Mouse (Mus musculus): ENCODE results near the gene Rab3a. TPM values are rescaled to one million over a fixed set of nuclear protein-coding genes. Genes with fewer than 3 reads are reported as not detected.
A peak's percentile ranks its signal among the peaks of the same experiment; 100 is the strongest.

Rab3a gene
- polyA plus RNA-seq, 1 experiment = 468 TPM

DNA sequence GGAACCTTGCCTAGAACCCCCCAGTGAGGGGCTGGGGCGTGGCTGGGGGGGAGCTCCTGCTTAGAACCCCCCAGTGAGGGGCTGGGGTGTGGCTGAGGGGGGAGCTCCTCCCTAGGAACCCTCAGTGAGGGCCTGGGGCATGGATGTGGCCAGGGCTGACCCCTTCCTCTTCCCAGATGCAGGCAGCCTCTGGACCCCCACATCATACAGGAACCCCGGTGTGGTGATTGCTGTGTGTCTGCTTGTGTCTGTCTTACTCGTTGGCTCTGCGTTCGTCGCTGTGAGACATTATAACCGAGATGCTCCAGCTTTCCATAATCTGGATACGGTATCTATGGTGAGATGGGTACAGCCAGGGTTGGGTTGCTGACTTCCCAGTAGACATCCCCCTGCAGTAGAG, 32.9 kb upstream of the Rab3a start:
- DNase-seq (ENCODE audit: low read depth) = no peak
- TF ChIP-seq POLR2A (IDR thresholded peaks at IDR 0.05; ENCODE audit: borderline replicate concordance, extremely low read depth, insufficient read depth, insufficient read length, poor library complexity, severe bottlenecking) (no peak), CTCF (IDR thresholded peaks at IDR 0.05; ENCODE audit: borderline replicate concordance, extremely low read depth, insufficient read depth, insufficient read length) (no peak)

DNA sequence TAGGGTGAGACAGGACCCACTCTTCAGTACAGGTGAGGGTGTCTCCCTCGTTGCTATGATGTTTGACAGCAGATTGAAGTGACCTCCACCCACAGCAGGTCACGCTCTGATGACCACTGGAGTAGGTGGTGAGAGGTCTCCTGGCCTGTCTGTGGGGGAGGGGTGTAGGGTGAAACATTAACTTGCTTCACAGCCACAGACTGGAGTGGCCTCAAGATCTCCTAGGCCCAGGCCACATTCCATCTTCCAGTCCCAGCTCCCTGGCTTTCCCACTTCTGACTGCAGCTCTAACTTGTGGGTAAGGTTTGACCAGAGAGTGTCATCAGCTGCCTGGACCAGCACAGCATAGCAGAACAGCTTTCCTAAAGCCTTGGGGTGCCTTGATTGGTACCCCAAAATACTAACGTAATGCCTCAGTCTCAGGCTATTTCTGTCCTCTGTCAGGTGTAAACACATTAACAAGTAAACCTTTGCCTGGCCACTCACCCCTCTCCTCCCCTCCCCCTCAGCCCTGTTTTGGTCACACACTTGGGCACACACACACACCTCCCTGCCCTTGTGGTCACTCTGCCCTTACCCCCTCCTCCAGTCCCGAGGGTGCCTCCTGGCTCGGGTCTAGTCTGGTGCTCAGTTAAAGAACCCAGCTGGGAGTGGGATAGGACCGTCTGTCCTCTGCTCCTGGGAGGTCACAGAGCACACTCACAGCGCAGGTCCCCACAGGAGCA, 30.8 kb upstream of the Rab3a start, which contains the start of gene Pde4c:
Gene Pde4c (plus strand): TSS at position 235 of the 725 bp plus-strand sequence.
- TF ChIP-seq POLR2A (IDR thresholded peaks at IDR 0.05; ENCODE audit: borderline replicate concordance, extremely low read depth, insufficient read depth, insufficient read length, poor library complexity, severe bottlenecking) (no peak), CTCF (IDR thresholded peaks at IDR 0.05; ENCODE audit: borderline replicate concordance, extremely low read depth, insufficient read depth, insufficient read length) (no peak)
- DNase-seq (ENCODE audit: low read depth) = no peak

DNA sequence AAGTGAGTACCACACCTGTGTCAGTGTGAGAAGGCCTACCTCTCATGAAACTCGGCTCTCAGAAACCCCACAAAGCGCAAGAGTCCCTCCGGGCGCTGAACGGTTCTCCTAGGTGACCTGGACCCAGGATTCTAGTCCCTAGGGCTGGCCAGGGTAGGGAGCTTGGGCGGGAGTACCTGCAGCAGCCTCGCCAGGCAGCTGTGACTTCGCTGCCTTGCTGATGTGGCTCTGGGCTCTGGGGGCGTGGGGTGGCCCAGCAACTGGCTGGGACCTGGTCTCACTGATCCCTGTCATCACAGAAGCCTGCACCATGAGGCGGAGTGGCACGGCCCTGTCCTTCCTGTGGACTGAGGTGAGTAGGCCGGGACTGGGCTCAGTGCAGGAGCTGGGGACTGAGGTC, 30.3 kb upstream of the Rab3a start:
- no peak for DNase-seq (ENCODE audit: low read depth)
- TF ChIP-seq POLR2A (IDR thresholded peaks at IDR 0.05; ENCODE audit: borderline replicate concordance, extremely low read depth, insufficient read depth, insufficient read length, poor library complexity, severe bottlenecking) = no peak
- TF ChIP-seq CTCF (IDR thresholded peaks at IDR 0.05; ENCODE audit: borderline replicate concordance, extremely low read depth, insufficient read depth, insufficient read length) = no peak

DNA sequence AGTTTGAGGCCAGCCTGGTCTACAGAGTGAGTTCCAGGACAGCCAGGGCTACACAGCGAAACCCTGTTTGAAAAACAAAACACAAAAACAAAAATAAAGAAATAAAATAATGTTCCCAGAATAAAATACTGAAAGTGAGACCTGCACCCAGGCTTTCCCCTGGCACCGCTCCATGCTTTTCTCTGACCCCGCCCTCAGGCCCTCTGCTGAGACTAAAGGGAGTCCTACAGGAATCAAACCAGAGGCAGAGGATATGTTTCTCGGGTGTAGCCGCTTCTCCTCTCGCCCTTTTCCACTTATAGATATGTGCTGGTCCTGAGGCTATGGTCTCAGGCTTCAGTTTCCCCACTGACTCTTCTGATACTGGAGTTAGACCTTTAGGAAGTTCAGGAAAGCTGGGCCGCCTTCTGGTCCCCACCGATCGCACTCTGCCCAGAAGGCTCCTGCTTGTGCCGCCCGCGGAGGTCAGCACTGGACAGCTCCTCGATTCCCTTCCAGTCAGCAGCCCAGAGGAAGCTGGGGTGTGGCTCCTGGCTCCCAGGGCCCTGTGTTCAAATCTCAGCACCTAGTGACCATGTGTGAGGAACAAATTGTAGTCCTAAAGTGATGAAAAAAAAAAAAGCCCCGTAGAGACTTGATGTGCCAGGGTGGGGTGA, 28.6 kb upstream of the Rab3a start:
- TF ChIP-seq POLR2A (IDR thresholded peaks at IDR 0.05; ENCODE audit: borderline replicate concordance, extremely low read depth, insufficient read depth, insufficient read length, poor library complexity, severe bottlenecking) = no peak
- TF ChIP-seq CTCF (IDR thresholded peaks at IDR 0.05; ENCODE audit: borderline replicate concordance, extremely low read depth, insufficient read depth, insufficient read length) = no peak
- no peak for DNase-seq (ENCODE audit: low read depth)

DNA sequence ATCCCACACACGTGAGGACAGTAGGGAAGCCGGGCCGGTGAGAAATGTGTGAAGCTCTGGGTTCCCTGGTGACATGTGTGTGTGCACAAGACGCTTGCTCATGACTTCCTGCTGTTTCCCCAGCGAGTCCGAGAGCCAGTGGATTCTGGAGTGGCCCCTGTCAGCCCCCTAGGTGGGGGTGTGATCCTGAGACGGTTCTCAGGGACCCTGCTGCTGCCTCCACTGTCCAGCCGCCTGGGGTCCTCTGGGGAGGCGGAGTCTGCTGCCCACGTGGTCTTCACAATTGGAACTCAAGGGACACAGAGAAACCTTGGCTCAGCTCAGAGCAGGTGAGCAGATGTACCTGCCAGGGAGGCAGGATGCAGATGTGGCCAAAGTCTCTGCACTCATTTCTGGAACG, 27.8 kb upstream of the Rab3a start:
- no peak for DNase-seq (ENCODE audit: low read depth)
- no peak for TF ChIP-seq CTCF (IDR thresholded peaks at IDR 0.05; ENCODE audit: borderline replicate concordance, extremely low read depth, insufficient read depth, insufficient read length)
- TF ChIP-seq POLR2A (IDR thresholded peaks at IDR 0.05; ENCODE audit: borderline replicate concordance, extremely low read depth, insufficient read depth, insufficient read length, poor library complexity, severe bottlenecking) = no peak

DNA sequence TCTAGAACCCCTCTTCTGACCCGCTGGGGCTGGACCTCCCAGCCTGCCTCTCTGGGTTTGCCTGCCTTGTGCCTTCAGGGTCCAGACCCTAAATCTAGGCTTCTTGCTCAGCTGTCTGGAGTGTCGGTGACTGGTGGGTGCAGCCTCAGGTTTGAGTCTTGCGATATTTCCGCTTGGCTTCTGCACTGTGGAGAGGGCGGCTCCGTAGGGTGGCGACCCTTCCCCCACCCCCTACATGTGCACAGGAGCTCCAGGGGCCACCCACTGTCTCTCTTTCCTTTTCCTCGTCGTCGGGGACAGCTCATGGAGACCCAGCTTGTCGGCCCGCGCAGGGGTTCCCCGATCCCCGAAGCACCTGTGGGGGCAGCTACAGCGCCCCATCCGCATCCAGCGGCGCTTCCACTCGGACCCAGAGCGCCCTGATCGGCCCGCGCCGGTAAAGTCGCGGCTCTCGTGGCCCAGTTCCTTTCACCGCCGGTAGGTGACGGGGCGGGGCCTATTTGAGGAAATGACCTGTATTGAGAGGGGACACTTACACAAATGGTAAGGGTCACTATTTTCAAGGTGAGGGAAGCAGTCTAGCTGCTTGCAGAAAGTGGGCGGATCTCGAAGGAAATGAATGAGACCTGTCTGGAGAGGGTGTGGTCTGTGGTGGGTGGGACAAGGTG, 24.5 kb upstream of the Rab3a start:
- DNase-seq (ENCODE audit: low read depth) = no peak
- TF ChIP-seq CTCF (IDR thresholded peaks at IDR 0.05; ENCODE audit: borderline replicate concordance, extremely low read depth, insufficient read depth, insufficient read length) (peak; percentile 22; the same call in 1 of the 2 replicates), POLR2A (IDR thresholded peaks at IDR 0.05; ENCODE audit: borderline replicate concordance, extremely low read depth, insufficient read depth, insufficient read length, poor library complexity, severe bottlenecking) (no peak)

DNA sequence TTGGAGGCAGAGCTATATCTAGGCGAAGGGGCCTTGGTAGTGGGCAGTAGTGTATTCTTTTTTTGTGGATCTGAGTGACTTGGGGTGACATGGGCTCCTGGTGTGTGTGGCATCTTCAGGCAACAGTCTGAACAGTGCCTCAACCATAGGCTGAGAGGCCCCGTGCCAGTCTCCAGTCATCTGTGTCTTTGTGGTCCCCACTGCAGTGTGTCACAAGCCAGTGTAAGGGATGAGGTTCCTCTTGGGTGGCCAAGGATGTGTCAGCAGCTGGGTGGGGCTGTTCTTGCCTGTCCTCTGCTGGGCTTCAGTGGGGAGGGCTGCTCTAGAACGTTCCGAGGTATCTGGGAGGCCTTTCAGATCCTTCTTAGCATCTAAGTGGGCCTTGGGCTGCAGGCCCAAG, 23.5 kb upstream of the Rab3a start:
- DNase-seq (ENCODE audit: low read depth) = no peak
- TF ChIP-seq POLR2A (IDR thresholded peaks at IDR 0.05; ENCODE audit: borderline replicate concordance, extremely low read depth, insufficient read depth, insufficient read length, poor library complexity, severe bottlenecking) = no peak
- no peak for TF ChIP-seq CTCF (IDR thresholded peaks at IDR 0.05; ENCODE audit: borderline replicate concordance, extremely low read depth, insufficient read depth, insufficient read length)

DNA sequence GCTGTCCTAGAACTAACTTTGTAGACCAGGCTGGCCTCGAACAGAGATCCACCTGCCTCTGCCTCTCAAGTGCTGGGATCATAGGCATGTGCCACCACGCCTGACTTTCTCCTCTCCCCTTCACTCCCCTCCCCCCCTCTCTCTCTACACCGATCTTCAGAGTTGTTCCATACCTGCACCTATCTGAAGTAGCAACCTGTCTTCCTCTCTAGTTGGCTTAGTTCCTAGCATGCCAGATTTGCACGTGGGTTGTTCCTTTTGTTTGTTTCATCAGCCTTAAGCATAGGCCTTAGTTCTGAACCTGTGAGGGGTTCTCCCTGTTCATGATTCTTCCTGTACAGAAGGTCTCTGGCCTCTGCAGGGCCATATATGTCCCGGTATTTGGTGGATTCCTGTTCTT, 16.8 kb upstream of the Rab3a start:
- DNase-seq (ENCODE audit: low read depth) = no peak
- TF ChIP-seq CTCF (IDR thresholded peaks at IDR 0.05; ENCODE audit: borderline replicate concordance, extremely low read depth, insufficient read depth, insufficient read length) = no peak
- TF ChIP-seq POLR2A (IDR thresholded peaks at IDR 0.05; ENCODE audit: borderline replicate concordance, extremely low read depth, insufficient read depth, insufficient read length, poor library complexity, severe bottlenecking) = no peak

DNA sequence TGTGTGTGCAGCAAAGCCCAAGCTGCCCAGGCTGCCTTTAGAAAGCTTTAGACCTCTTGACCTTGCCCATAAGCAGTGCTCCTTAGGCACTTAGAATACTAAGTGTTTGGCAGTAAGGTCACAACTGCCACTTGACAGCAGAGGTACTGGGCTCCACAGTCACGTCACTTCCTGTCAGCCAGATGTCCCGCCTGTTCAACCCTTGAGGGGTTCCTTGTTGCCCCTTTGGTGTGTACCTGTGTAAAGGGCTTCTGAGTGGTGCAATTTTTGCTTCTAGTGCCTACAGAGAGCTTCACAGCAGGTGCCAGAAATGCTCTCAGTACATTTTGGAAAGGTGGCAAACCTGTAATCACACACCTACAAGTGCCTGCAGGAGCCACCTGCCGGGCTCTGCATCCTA, 16.3 kb upstream of the Rab3a start:
- no peak for DNase-seq (ENCODE audit: low read depth)
- TF ChIP-seq CTCF (IDR thresholded peaks at IDR 0.05; ENCODE audit: borderline replicate concordance, extremely low read depth, insufficient read depth, insufficient read length) (no peak), POLR2A (IDR thresholded peaks at IDR 0.05; ENCODE audit: borderline replicate concordance, extremely low read depth, insufficient read depth, insufficient read length, poor library complexity, severe bottlenecking) (no peak)

DNA sequence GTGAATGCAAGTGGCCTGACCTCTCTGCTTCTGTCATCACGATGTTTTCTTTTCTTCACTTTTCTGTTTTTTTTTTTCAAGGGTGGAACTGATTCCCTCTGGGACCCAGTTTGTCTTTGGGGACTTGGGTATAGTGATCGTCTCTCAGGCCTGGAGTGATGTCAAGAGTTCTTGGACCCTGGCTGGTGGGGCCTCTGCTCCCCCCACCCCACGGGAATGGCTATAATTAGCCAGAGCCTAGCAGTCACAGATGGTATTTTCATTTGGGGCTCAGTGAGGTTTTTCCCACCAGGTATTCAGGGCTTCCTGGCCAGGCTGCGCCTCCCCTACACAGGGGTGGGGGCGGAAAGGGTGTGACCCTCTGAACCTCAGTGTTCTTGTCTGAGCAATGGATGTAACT, 12.8 kb upstream of the Rab3a start:
- no peak for DNase-seq (ENCODE audit: low read depth)
- TF ChIP-seq POLR2A (IDR thresholded peaks at IDR 0.05; ENCODE audit: borderline replicate concordance, extremely low read depth, insufficient read depth, insufficient read length, poor library complexity, severe bottlenecking) = no peak
- TF ChIP-seq CTCF (IDR thresholded peaks at IDR 0.05; ENCODE audit: borderline replicate concordance, extremely low read depth, insufficient read depth, insufficient read length) = no peak

DNA sequence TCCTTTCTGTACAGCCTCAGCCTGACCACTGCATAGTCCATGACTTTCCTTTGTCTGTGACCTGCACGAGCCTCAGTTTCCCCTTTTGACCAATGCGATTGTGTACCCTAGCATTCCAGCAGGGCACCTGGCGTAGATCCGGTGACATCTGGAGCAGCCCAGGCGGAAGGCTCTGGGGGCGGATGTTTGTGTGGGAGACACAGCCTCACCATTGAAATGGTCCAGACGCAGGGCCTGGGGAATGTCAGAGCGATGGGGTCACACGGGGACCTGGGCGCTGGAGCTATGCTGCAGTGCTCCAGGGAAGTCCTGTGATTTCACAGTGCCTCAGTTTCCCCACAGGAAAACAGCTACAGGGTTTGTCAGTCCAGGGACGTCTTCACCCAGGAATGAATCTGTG, 12.3 kb upstream of the Rab3a start:
- no peak for DNase-seq (ENCODE audit: low read depth)
- TF ChIP-seq CTCF (IDR thresholded peaks at IDR 0.05; ENCODE audit: borderline replicate concordance, extremely low read depth, insufficient read depth, insufficient read length) (no peak), POLR2A (IDR thresholded peaks at IDR 0.05; ENCODE audit: borderline replicate concordance, extremely low read depth, insufficient read depth, insufficient read length, poor library complexity, severe bottlenecking) (no peak)
